Mouse (Mus musculus): Measurements from ENCODE around the gene Cops9. TPM values are rescaled to one million over a fixed set of nuclear protein-coding genes. Genes with fewer than 3 reads are reported as not detected.

Cops9 gene
- polyA plus RNA-seq, 1 experiment from 2014 or later = 433 TPM

DNA sequence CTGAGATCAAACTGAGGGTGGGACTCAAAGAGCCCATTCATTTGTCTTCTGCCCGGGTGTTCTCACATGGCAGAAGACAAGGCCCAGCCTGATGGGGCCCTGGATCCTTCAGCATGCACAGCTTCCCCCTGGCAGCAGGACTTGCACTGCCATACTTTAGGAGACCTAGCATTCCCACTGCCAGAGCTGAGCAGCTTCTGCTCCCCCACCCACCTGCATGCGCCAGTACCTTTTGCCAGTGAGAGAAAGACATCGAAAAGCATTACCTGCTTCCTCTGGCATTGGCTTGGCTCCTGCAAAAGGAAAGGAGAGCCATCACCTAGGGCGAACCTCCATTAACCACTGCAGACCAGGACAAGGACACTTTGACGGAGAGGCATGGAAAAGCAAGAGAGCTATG, 3.1 kb upstream of the Cops9 start:
- H3K27ac ChIP-seq = no peak overlapping the region
- H3K4me3 ChIP-seq = no peak overlapping the region
- peaks cover 23% of the 10 kb centered on the region for H3K4me1 ChIP-seq
- H3K27me3 ChIP-seq (replicated peaks) = no peaks in the 10 kb centered on the region; the same call in 1 of the 2 replicates
- 83% methylated on average over 5 of the region's 5 CpGs for WGBS
- no peak for ATAC-seq (ENCODE audit: low FRiP score, low read depth)
- no peaks in the 10 kb centered on the region for H3K36me3 ChIP-seq
- no peaks in the 10 kb centered on the region for H3K9me3 ChIP-seq
- no peak overlapping the region for H3K4me2 ChIP-seq (replicated peaks)
- H3K9ac ChIP-seq = no peak overlapping the region

DNA sequence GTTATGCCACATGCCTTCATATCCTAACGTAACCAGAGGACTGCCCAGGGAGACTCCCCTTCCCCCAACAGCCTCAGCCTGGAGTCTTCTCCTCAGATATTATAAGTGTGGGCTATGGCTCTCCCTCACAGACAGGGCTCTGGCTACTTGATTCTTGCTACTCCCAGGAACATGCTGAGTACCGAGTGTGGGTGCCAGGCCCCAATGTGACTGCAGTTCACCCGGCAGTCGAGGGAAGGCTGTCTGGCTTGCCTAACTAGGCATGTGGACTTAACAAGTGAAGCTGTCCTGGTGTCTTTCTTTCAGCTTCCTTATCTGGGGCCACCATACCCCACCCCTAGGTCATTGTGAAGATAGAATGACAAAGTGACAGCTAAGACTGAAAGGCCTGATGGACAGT, 1.9 kb upstream of the Cops9 start:
- 51% methylated on average over 4 of the region's 4 CpGs for WGBS
- Histone ChIP-seq H3K36me3 (peaks cover 5% of the 10 kb centered on the region; the same call in 1 of the 2 replicates), H3K27ac (no peak overlapping the region), H3K9me3 (no peaks in the 10 kb centered on the region), H3K4me3 (no peak overlapping the region), H3K4me2 (replicated peaks) (no peak overlapping the region), H3K9ac (no peak overlapping the region), H3K27me3 (replicated peaks) (no peaks in the 10 kb centered on the region; the same call in 1 of the 2 replicates), H3K4me1 (peaks cover 24% of the 10 kb centered on the region)
- ATAC-seq (ENCODE audit: low FRiP score, low read depth) = no peak

DNA sequence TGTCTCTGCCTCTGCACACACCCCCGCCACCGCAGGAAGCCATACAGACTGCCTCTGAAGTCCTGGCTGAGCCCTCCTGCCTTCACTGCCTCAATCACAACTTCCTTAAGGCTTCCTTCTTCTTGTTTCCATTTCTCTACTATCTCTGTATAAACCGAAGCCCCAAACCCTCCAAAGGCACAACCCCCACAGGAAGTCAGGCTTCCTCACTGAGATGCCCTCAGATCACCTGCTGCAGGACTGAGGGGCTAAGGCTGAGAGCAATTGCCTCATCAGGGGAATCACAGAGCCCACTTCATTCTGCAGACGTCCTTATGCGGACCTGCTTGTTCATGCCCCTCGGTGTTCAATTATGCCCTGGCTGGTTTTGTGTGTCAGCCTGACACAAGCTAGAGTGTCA, 1.4 kb downstream of the Cops9 start:
- Histone ChIP-seq H3K36me3 (peaks cover 31% of the 10 kb centered on the region), H3K27me3 (replicated peaks) (no peaks in the 10 kb centered on the region), H3K9me3 (no peaks in the 10 kb centered on the region), H3K27ac (no peak overlapping the region), H3K4me3 (peak overlapping the region; percentile 88; the same call in 1 of the 2 replicates), H3K9ac (0 out of 2 replicates have a peak overlapping the region, but pooled peaks have one; percentile 93), H3K4me2 (replicated peaks) (peak overlapping the region; percentile 98), H3K4me1 (peaks cover 20% of the 10 kb centered on the region)
- WGBS = 92% methylated on average over 6 of the region's 6 CpGs
- ATAC-seq (ENCODE audit: low FRiP score, low read depth) = no peak

DNA sequence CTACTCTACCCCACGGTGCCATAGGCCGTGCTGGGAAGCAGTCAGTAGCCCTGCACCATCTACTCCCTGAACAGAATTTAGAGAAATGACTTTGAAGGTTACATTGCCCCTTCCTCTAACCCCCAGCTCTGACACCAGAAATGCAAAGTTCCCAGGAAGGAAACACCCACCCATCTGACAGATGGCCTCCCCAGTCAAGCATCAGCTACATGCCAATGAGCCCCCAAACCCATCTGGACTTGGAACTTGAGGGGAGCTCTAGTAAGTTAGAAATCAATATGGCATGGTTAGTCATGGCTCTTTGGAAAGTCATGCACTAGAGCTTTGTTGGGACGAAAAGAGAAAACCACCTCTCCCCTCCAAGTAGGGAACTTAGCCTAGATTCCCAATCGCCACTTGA, 3.0 kb downstream of the Cops9 start:
- peaks cover 31% of the 10 kb centered on the region for H3K36me3 ChIP-seq
- no peaks in the 10 kb centered on the region for H3K27me3 ChIP-seq (replicated peaks)
- ATAC-seq (ENCODE audit: low FRiP score, low read depth) = no peak
- no peak overlapping the region for H3K4me3 ChIP-seq
- peaks cover 20% of the 10 kb centered on the region for H3K4me1 ChIP-seq
- H3K4me2 ChIP-seq (replicated peaks) = no peak overlapping the region
- H3K9me3 ChIP-seq = no peaks in the 10 kb centered on the region
- H3K27ac ChIP-seq = no peak overlapping the region
- H3K9ac ChIP-seq = no peak overlapping the region
- WGBS = 93% methylated on average over 4 of the region's 4 CpGs

DNA sequence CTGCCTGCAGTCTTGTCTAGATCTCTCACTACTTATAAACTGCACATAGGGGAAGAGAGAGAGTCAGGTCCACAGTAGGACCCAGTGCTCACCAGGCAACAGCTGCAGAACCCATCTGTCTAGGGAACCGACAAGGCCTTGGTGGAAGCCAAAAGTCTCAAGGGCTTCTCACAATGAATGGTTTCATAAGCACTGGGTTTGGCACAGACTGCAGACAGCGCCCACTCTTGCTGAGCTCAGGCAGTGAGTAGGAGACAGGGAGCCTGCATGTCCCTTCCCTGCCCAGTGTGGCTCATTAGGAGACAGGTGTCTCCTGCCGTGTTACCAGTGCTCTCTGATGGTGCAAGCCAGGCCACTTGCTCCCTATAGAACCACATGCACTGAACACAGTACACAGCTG, 3.6 kb downstream of the Cops9 start:
- WGBS = 91% methylated on average over 3 of the region's 3 CpGs
- H3K9me3 ChIP-seq = no peaks in the 10 kb centered on the region
- H3K36me3 ChIP-seq = peaks cover 31% of the 10 kb centered on the region
- no peak overlapping the region for H3K9ac ChIP-seq
- no peaks in the 10 kb centered on the region for H3K27me3 ChIP-seq (replicated peaks)
- H3K4me1 ChIP-seq = peaks cover 20% of the 10 kb centered on the region
- no peak overlapping the region for H3K4me3 ChIP-seq
- no peak overlapping the region for H3K4me2 ChIP-seq (replicated peaks)
- no peak overlapping the region for H3K27ac ChIP-seq
- ATAC-seq (ENCODE audit: low FRiP score, low read depth) = no peak

DNA sequence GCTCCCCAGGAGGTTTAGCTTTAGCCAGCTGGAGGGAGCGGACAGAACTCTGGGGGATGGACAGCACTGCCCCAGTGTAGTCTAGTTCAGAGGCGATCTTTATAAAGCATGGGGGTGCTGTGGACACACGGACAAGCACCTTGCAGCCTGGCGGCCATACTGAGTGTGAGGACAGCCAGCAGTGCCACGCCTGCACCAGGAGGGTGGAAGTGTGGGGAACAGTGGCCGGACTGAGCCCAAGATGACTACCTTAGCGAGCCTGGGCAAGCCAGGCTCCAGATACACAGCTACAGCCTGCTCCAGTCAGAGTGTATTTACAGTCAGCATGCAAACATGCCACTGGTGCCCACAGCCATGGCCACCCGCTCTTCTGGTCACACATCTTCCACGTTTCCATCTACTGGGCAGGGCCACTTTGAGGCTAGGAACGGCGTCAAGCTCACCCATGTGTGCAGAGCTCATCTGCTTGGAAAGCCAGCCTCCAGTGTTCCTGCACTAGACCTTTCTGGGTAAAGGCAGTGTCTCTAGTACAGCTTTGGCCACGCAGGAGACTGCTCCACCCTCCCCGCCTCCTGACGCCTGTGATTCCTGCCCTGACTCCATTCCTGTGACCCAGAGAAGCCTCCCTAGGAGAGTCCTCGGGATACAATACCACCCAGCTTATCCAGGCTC, 4.1 kb downstream of the Cops9 start:
- 93% methylated on average over 15 of the region's 15 CpGs for WGBS
- H3K36me3 ChIP-seq = peaks cover 31% of the 10 kb centered on the region
- H3K9me3 ChIP-seq = no peaks in the 10 kb centered on the region
- ATAC-seq (ENCODE audit: low FRiP score, low read depth) = no peak
- H3K27me3 ChIP-seq (replicated peaks) = no peaks in the 10 kb centered on the region
- no peak overlapping the region for H3K27ac ChIP-seq
- H3K4me1 ChIP-seq = peaks cover 20% of the 10 kb centered on the region
- no peak overlapping the region for H3K4me3 ChIP-seq
- no peak overlapping the region for H3K4me2 ChIP-seq (replicated peaks)
- no peak overlapping the region for H3K9ac ChIP-seq

DNA sequence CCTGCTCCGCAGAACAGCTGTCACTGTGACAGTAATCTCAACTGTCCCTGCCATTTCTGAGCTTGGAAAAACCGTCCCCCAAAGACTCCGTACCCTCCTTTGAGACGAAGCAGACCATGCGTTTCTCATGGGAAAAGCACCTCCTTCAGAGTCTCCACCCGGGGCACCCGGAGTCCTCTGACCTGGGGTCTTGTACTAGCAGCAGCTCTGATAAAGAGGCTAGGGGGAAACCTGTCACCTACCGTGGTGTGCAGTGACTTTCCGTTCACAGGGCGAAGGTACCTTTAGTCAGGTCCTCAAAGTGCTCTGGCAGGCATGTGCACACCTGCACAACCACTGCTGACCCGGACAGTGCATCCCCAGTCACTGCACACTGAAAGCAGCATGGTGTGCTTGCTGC, 5.1 kb downstream of the Cops9 start:
- H3K4me1 ChIP-seq = peaks cover 15% of the 10 kb centered on the region
- no peak overlapping the region for H3K9ac ChIP-seq
- no peak overlapping the region for H3K27ac ChIP-seq
- no peaks in the 10 kb centered on the region for H3K27me3 ChIP-seq (replicated peaks)
- H3K9me3 ChIP-seq = no peaks in the 10 kb centered on the region
- H3K4me3 ChIP-seq = no peak overlapping the region
- peaks cover 31% of the 10 kb centered on the region for H3K36me3 ChIP-seq
- no peak overlapping the region for H3K4me2 ChIP-seq (replicated peaks)
- no peak for ATAC-seq (ENCODE audit: low FRiP score, low read depth)
- WGBS = 95% methylated on average over 11 of the region's 11 CpGs

DNA sequence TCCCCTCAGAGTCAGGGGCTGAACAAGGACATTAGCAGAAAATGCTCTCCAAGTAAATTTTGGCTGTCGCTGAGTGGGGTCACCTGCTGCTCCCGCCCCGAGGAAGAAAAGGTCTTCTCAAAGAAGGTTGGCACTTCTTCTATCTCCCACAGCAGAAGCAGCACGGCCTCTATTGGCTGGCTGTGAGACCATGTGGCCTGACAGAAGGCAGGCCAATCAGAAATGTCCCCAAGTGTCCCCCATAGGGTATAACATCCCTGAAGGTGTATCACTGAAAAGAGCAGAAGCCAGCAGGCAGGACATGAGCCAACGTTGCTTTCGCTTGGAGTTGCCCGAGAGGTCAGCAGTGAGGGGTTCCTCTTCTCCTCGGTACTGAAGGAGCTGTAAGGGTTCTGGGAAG, 5.8 kb downstream of the Cops9 start:
- Histone ChIP-seq H3K27me3 (replicated peaks) (no peaks in the 10 kb centered on the region), H3K9me3 (no peaks in the 10 kb centered on the region), H3K4me3 (no peak overlapping the region), H3K4me1 (peaks cover 12% of the 10 kb centered on the region), H3K36me3 (peaks cover 31% of the 10 kb centered on the region), H3K4me2 (replicated peaks) (no peak overlapping the region), H3K9ac (no peak overlapping the region), H3K27ac (no peak overlapping the region)
- WGBS = 88% methylated on average over 8 of the region's 8 CpGs
- ATAC-seq (ENCODE audit: low FRiP score, low read depth) = no peak

DNA sequence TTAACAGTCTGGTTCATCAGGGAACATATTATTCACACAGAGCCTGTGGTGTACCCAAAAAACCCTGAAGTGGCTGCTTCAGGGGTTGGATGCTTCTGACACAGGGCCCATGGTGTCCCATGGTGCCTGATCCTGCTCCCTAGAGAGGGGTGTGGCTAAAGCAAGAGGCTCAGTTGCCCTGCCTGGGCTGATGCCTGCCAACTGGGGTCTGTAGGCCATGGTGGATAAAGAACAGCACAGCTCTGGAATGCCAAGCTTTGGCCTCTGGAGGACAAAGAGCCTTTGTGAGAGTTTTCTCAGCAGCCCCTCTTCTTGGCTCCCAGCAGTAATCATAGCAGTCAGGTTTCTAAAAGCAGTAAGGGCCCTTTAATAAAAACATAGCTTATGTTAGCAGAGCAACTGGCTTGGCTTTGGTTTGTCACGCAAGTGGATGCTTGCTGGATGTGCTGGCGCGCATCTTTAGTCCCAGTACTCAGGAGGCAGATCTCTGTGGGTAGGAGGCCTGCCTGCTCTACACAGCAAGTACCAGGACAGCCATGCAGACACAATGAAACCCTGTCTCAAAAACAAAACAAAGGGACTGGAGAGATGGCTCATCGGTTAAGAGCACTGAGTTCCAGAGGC, 6.7 kb downstream of the Cops9 start:
- Histone ChIP-seq H3K4me1 (peaks cover 3% of the 10 kb centered on the region; the same call in 1 of the 2 replicates), H3K4me2 (replicated peaks) (no peak overlapping the region), H3K36me3 (peaks cover 31% of the 10 kb centered on the region), H3K4me3 (no peak overlapping the region), H3K27ac (no peak overlapping the region), H3K27me3 (replicated peaks) (no peaks in the 10 kb centered on the region), H3K9me3 (no peaks in the 10 kb centered on the region), H3K9ac (no peak overlapping the region)
- peak; percentile 56; the same call in 1 of the 2 replicates for ATAC-seq (ENCODE audit: low FRiP score, low read depth)
- WGBS = 66% methylated on average over 4 of the region's 4 CpGs

DNA sequence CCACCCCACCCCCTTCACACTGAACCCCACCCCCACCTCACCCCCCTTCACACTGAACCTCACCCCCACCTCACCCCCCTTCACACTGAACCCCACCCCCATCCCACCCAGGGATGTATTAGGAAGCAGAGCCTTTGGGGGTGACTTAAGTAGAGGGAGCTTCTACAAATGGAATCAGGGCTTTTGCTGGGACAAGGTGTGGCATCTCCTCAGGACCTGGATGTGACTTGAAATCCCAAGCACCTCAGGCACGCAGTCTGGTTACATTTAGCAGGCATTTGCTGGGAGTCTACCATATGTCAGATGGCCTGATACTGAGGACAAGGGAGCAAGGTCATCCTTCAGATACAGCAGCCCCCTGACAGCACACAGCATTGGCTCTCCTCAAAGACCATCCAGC, 7.2 kb downstream of the Cops9 start:
- Histone ChIP-seq H3K4me1 (no peaks in the 10 kb centered on the region), H3K9ac (no peak overlapping the region), H3K4me2 (replicated peaks) (no peak overlapping the region), H3K9me3 (no peaks in the 10 kb centered on the region), H3K27me3 (replicated peaks) (no peaks in the 10 kb centered on the region), H3K36me3 (peaks cover 31% of the 10 kb centered on the region), H3K4me3 (no peak overlapping the region), H3K27ac (no peak overlapping the region)
- WGBS = 81% methylated on average over 1 of the region's 1 CpGs
- ATAC-seq (ENCODE audit: low FRiP score, low read depth) = no peak

DNA sequence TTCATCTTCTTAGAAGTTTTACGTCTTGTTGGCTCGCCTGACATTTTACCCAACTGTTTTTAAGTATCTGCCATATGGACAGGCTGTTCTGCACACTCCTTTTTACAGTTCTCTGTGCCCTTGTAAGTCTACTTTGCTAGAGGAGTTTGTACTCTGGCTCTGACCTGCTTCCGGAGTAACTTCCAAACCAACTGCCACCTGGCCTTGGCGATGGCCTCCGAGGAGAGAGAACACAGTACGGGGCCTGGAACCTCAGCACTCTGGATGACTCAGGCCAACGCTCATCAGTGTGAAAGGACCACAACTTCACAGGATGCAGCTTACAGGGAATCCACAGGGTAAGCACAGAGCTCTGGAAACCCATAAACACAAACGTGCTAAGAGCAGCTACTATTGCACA, 8.1 kb downstream of the Cops9 start:
- no peak for ATAC-seq (ENCODE audit: low FRiP score, low read depth)
- Histone ChIP-seq H3K4me1 (no peaks in the 10 kb centered on the region), H3K4me2 (replicated peaks) (no peak overlapping the region), H3K36me3 (peaks cover 26% of the 10 kb centered on the region), H3K9me3 (no peaks in the 10 kb centered on the region), H3K4me3 (no peak overlapping the region), H3K27ac (no peak overlapping the region), H3K9ac (no peak overlapping the region), H3K27me3 (replicated peaks) (no peaks in the 10 kb centered on the region)
- WGBS = 82% methylated on average over 8 of the region's 8 CpGs

DNA sequence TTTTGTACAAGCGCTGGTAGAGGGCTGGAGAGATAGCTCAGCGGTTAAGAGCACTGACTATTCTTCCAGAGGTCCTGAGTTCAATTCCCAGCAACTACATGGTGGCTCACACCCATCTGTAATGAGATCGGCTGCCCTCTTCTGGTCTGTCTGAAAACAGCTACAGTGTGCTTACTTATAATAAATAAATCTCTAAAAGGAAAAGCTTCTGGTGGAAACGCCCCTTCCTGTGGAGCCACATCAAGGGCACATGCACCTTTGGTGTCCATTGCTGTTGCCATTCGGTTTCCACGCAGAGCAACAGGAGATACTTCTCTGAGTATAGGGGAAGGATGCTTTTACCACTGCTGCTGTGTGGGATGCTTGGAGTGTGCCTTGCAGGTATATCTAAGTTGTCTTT, 8.8 kb downstream of the Cops9 start:
- no peak for ATAC-seq (ENCODE audit: low FRiP score, low read depth)
- Histone ChIP-seq H3K4me2 (replicated peaks) (no peak overlapping the region), H3K27me3 (replicated peaks) (no peaks in the 10 kb centered on the region), H3K9ac (no peak overlapping the region), H3K4me1 (no peaks in the 10 kb centered on the region), H3K27ac (no peak overlapping the region), H3K36me3 (peaks cover 24% of the 10 kb centered on the region), H3K4me3 (no peak overlapping the region), H3K9me3 (no peaks in the 10 kb centered on the region)
- WGBS = 74% methylated on average over 6 of the region's 6 CpGs

DNA sequence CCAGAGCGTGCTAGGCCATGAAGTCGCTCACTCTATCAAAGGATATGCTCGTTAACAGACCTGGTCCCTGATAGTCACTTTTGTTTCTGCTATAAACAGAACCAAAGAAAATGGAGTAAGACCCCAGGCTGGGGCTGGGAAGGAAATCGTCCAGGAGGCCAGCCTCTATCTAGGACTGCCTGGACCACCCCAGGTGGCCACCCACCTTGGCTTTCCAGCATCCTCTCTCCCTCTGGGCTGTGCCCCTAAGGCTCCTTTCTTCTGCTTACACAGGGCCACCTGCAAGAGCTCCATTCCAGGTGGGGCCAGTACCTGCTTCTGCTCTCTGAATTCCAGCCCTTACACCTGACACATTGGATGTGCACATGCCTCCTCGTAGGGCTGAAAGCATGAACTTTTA, 9.6 kb downstream of the Cops9 start:
- WGBS = 80% methylated on average over 5 of the region's 5 CpGs
- Histone ChIP-seq H3K4me2 (replicated peaks) (no peak overlapping the region), H3K4me1 (no peaks in the 10 kb centered on the region), H3K36me3 (peaks cover 16% of the 10 kb centered on the region), H3K4me3 (no peak overlapping the region), H3K27me3 (replicated peaks) (no peaks in the 10 kb centered on the region), H3K9ac (no peak overlapping the region), H3K9me3 (no peaks in the 10 kb centered on the region), H3K27ac (no peak overlapping the region)
- ATAC-seq (ENCODE audit: low FRiP score, low read depth) = no peak

All from neural tube, embryonic 12.5 days (tissue).